Mouse (Mus musculus) brown adipose tissue, adult 24 weeks (tissue): ENCODE data around the gene Tubgcp3. TPM values are rescaled to one million over a fixed set of nuclear protein-coding genes. Genes with fewer than 3 reads are reported as not detected.
"Not testable (repeated sequence)": the region's sequence is repeated elsewhere in the genome, so short reads cannot be mapped to it uniquely, and the experiment has no call there.

ENCODE experiments used
- H3K27ac ChIP-seq: fragments of 200-500 bp; replicated peaks from 2 replicates; pipeline ENCODE4 v1.5.1; 2012; ENCODE audit warnings: low read depth, mild to moderate bottlenecking, low read length
- H3K4me1 ChIP-seq: fragments of 200-500 bp; 2 replicates; pipeline ENCODE4 v1.6.1; 2012; ENCODE audit warnings: low read length, mixed read lengths; ENCODE audit not compliant: control insufficient read depth, insufficient read depth, insufficient read length
- H3K4me3 ChIP-seq: fragments of 200-500 bp; 2 replicates; pipeline ENCODE4 v1.5.1; 2012; ENCODE audit warnings: low read depth, mild to moderate bottlenecking, low read length, moderate library complexity; ENCODE audit not compliant: insufficient read depth
- polyA plus RNA-seq: library from polyadenylated mRNA; stranded (reverse); fragments of >200 nt; gene quantifications from 2 replicates; pipeline ENCODE4 v1.2.4, GENCODE M21; 2012; ENCODE audit not compliant: missing spikeins, insufficient read depth, insufficient read length

Gene Tubgcp3
- polyA plus RNA-seq, 1 experiment: 21.8 TPM

DNA sequence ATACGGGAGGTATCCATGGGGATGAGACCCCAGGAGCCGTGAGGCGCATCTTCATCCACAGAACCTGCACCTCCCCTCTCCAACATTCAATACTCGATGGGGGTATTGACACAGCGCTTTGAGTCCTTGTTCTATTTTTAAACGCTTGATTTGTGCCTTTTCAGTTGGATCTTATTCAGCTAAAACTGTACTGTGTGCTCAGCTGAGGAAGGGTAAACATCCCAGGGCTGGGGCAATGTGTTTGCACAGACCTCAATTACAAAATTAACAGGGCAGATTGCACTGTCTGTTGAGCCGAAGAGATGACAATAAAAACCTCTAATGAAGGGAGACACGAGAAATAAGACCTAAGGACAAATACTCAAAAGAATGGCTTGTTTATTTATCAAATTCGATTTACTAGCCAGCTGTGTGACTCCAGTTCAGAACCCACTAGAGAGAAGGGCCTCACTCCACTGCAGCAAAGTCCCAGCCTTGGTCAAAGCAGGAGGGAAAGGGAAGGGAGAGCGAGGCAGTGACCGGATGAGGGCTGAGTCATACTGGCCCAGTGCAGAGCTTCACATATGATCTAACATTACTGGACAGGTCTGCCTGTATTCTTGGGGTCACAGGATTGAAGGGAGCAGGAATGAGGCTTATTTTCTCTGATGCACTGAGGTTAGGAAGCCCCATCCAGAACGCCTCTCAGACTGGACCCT lies 62.1 kb downstream of the Tubgcp3 start:
- H3K27ac ChIP-seq: no peak overlapping the region
- H3K4me1 ChIP-seq: no peaks in the 10 kb centered on the region
- H3K4me3 ChIP-seq: no peak overlapping the region

DNA sequence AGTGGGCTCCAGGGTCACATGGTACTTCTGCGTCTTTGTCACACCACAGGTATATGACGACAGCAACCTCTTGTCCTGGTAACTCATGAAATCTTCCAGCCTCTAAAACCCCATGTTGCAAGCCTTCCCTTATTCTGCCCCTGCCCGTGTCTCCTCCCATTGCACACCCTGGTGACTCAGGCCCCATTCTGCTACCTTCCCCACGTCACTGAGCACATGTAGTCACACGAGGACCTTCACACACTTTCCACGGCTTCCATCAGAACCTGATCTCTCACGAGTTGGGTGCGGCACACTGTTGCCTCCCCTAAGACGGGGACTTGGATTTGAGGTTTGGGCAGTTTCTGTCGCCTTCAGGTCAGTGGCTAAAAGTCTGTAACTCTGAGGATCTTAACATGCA lies 63.2 kb downstream of the Tubgcp3 start:
- H3K4me1 ChIP-seq: no peaks in the 10 kb centered on the region
- H3K27ac ChIP-seq: no peak overlapping the region
- no peak overlapping the region for H3K4me3 ChIP-seq

DNA sequence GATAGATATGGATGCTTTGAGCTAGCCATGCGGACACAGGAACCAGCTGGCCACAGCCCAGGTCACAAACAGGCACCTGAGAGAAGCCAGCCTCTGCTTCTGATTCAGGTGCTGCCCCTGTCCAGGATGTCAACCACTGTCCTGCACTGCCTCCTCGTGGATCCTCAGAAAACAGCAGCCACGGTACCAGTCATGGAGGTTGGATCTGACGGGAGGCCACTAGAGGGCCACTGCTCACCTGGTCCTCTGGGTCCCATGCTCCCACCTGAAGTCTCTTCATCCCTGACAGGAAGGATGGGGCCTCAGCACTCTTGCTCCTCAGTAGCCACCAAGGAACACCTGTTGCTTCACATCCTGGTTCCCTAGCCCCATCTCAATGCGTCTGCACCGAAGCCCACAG lies 64.8 kb downstream of the Tubgcp3 start:
- H3K4me3 ChIP-seq: no peak overlapping the region
- H3K27ac ChIP-seq: no peak overlapping the region
- H3K4me1 ChIP-seq: no peaks in the 10 kb centered on the region

DNA sequence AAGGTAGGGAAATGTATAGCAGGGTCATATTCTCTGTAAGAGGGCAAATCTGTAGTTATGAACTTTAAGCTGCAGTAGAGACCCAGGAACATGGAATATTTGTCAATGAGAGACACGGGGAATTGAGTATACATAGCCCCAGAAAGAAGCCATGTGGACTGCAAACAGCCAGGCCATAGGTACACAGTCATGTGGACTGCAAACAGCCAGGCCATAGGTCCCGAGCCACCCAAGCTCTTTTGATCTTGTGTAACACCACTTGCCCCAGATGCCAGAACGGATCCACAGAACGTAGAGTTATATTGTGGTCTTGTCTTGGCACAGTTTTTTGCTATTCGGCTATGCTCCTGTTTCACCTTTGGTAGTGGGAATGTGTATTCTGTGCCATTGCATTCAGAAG lies 88.3 kb downstream of the Tubgcp3 start:
- H3K4me1 ChIP-seq: no peaks in the 10 kb centered on the region
- H3K4me3 ChIP-seq: no peak overlapping the region
- no peak overlapping the region for H3K27ac ChIP-seq

DNA sequence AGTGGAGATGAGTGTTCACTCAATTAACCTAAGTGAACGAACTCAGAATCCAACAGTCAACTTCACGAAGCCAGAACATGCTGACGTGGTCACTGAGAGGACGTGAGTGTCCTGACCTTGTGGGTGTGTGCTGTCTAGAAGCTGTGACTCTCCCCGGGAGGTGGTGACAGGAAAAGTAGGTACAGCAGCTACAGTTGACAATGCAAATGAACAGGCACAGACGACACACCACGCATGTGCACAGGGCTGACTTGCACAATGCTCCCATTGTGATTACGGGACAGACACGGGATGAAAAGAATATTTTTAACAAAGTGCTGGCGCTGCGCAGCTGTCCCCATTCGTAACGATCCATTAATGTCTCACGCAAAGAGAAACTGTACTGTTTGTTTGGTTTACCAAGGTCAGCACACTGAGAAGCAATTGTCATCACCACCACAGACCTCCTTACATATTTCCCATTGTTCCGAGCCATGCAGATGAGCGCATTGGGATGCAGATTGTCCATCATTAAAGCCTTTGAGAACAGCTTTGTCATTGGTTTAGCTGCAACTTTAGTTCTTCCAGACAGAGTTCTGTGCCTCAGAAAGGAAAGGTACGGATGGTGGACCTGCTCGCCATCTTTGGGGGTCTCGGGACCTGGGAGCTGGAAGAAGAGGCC lies 92.6 kb downstream of the Tubgcp3 start:
- not testable (repeated sequence) for H3K4me1 ChIP-seq, H3K4me3 ChIP-seq, H3K27ac ChIP-seq

DNA sequence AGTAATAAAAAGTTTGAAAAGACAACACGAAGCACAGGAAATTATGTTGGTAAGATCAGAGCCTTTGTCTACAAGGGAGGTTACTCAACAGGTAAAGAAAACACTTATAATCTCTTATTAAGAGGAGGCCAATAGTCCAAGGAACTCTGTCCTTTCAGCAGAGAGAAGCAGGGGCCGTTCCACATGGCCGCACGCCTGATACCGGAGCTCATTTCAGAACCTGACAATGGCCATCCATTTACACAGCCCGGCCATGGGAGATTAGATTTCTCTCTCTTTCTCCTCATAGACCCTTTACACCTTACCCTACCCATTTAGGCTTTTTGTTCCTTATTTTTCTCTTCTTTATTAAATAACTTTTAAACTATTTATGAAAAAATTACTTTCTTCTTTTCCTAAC lies 95.3 kb downstream of the Tubgcp3 start:
- no peak overlapping the region for H3K27ac ChIP-seq
- H3K4me3 ChIP-seq: no peak overlapping the region
- H3K4me1 ChIP-seq: no peaks in the 10 kb centered on the region

DNA sequence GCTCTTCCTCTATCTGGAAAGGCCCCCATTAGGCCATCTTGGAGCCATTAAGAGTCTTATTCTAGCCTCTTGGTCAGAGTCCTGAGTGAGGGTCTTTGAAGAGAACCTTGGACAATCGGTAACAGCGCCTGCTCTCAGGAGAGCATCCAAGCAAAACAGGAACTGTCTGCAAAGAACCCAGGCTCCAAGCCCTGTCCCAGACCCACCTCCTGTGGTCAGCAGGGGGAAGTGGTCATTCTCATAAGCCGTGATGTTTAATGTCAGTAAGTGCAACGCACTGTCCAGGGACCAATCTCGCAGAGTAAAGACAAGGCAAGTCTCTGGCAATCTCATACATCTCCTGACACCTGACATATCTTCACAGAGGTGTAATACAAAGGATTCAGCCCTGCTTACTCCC lies 96.0 kb downstream of the Tubgcp3 start:
- Histone ChIP-seq H3K27ac (no peak overlapping the region), H3K4me3 (no peak overlapping the region), H3K4me1 (no peaks in the 10 kb centered on the region)

DNA sequence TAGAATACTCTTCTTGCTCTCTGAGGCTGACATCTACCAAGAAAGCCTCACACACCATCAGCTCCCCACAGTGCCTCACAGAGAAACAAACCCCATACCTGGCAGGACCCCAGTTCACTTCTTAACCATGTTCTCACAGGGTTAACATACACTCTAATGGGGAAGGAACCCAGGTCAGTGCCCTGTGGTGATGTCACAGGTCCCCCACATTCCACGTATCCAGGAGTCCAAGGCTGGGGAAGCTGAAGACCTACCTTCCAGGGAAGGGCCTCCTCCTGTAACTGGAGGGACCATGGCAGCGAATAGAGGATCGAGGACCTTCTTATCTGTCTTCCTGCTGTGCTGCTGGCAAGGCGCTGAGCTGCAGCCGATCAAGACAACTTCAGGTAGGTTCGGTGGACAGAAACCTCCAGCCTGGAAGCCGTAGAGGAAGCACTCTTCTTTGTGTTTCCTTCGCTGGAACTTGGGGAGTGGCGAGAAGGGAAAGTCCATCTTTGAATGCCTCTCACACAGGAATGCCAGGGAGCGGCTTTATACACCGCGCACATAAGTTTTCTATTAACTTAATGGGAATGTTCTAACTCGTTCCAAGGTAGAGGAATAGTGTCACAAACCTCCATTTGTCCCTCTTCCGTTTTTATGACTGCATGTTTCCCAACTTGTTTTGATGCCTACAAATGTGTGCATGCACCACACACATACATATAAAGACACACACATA lies 99.1 kb downstream of the Tubgcp3 start, which contains the start of gene Spaca7:
Gene Spaca7 (plus strand): TSS at position 216 of the 721 bp plus-strand sequence.
- Histone ChIP-seq H3K4me1 (no peaks in the 10 kb centered on the region), H3K4me3 (no peak within 1 kb of the TSS), H3K27ac (no peak within 1 kb of the TSS)

DNA sequence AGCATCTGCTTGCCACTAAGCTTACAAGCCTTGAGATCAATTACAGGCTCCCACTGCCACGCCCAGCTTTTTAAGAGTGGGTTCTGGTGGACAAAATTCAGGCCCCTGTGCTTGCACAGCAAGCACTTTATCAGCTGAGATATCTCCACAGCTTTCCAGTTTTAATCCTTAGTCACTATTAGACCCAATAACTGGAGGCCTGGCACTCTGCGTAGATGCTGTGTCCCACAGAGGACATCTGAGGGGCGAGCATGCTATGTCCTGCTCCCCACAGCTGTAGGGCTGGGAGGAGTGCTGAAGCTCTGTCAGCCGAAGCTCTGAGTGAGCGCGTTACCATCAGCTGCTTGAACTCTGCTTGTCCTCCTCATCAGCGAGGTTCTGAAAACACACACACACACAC lies 105.5 kb downstream of the Tubgcp3 start:
- Histone ChIP-seq H3K27ac (no peak overlapping the region), H3K4me1 (no peaks in the 10 kb centered on the region), H3K4me3 (no peak overlapping the region)

DNA sequence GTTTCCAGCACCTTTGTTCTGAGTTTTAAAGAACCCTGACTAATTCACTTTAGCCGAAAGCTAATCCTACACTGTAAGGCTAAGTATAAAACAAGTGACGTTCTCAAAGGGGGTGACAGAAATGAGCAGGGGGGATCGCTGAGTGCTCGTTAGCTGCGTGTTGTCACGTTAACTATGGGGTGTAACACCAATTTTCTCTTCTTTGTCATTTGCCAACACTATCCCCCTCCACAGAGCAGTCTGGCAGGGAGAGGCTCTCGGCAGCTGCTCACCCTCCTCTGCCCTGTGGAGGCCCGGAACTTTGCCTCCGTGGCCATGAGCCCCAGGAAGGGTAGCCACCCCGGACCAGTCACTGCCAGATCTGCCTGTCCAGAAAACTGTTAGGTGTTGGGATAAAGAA lies 106.6 kb downstream of the Tubgcp3 start:
- Histone ChIP-seq H3K4me1 (no peaks in the 10 kb centered on the region), H3K27ac (no peak overlapping the region), H3K4me3 (no peak overlapping the region)

DNA sequence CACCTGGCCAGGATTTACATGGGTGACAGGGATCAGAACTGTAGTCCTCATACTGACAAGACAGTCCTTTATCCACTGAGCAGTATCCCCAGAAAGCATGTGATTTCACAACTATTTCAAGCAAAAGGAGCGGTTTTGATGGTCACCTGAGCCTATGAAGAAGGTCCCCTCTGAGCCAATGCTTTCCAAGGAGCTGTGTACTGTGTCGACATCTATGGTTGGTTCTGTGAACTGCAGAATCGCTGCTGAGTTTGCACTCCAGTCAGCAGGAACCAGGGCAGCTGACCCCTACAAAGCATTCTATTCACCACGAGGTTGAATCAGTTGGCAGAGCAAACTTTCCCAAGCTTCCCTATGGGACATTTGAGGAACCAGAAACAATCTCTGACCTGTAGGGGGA lies 107.7 kb downstream of the Tubgcp3 start:
- Histone ChIP-seq H3K4me1 (no peaks in the 10 kb centered on the region), H3K27ac (no peak overlapping the region), H3K4me3 (no peak overlapping the region)

Other genes starting within 250 kb of the Tubgcp3 start
- not detected in 2 replicates for gene Spaca7, start 99.2 kb downstream of the Tubgcp3 start, polyA plus RNA-seq
- gene Atp11a, start 84.8 kb upstream of the Tubgcp3 start, polyA plus RNA-seq: 7.4 and 8.2 TPM in 2 replicates
- 7.2 and 10.0 TPM in 2 replicates for gene Mcf2l, start 201.6 kb upstream of the Tubgcp3 start, polyA plus RNA-seq